Mouse (Mus musculus) neural tube, embryonic 13.5 days (tissue): ENCODE results near the gene Myo9a. TPM values are rescaled to one million over a fixed set of nuclear protein-coding genes. Genes with fewer than 3 reads are reported as not detected.

Experiments
- ATAC-seq: fragments of 200-750 bp; cut with Nextera tagmentation; 2 replicates; pipeline ENCODE4 v1.8.0; 2017; ENCODE audit warnings: low read depth, mild to moderate bottlenecking, moderate TSS enrichment, moderate library complexity
- H3K27ac ChIP-seq: fragments of 300-500 bp; sonication (generic); replicated peaks from 2 replicates; pipeline ENCODE4 v1.5.1; 2015; ENCODE audit warnings: moderate library complexity, mild to moderate bottlenecking, inconsistent platforms
- H3K27me3 ChIP-seq: fragments of 300-500 bp; sonication (generic); 2 replicates; pipeline ENCODE4 v1.6.1; 2015; ENCODE audit warnings: mild to moderate bottlenecking, inconsistent platforms
- H3K36me3 ChIP-seq: fragments of 300-500 bp; sonication (generic); 2 replicates; pipeline ENCODE4 v1.6.1; 2015; ENCODE audit warnings: mild to moderate bottlenecking, inconsistent platforms
- H3K4me1 ChIP-seq: fragments of 300-500 bp; sonication (generic); replicated peaks from 2 replicates; pipeline ENCODE4 v1.6.1; 2015; ENCODE audit warnings: inconsistent platforms
- H3K4me2 ChIP-seq: fragments of 300-500 bp; sonication (generic); 2 replicates; pipeline ENCODE4 v1.6.1; 2015; ENCODE audit warnings: inconsistent platforms, mild to moderate bottlenecking, moderate library complexity
- H3K4me3 ChIP-seq: fragments of 300-500 bp; sonication (generic); 2 replicates; pipeline ENCODE4 v1.5.1; 2015; ENCODE audit warnings: mild to moderate bottlenecking, inconsistent platforms
- H3K9ac ChIP-seq: fragments of 300-500 bp; sonication (generic); 2 replicates; pipeline ENCODE4 v1.6.1; 2015; ENCODE audit warnings: moderate library complexity, mild to moderate bottlenecking, inconsistent platforms
- H3K9me3 ChIP-seq: fragments of 300-500 bp; sonication (generic); 2 replicates; pipeline ENCODE4 v1.6.1; 2016; ENCODE audit warnings: inconsistent platforms
- WGBS: fragments of 180-500 bp; shearing (Covaris S2); methylation state at CpG from one replicate; pipeline ENCODE4 v1.1.7; 2015; 5-methylcytosine and 5-hydroxymethylcytosine counted together
- polyA plus RNA-seq: library from polyadenylated mRNA; unstranded; fragments of >200 nt; fragmentation: Nextera tagmentation; extraction: Ambion mirVana; gene quantifications from 2 replicates; pipeline ENCODE4 v1.2.1, GENCODE M21; 2015

Myo9a gene
- polyA plus RNA-seq = 23.4 and 26.4 TPM in 2 replicates

- Histone ChIP-seq H3K4me3 (peak within 1 kb of the TSS; percentile 96), H3K36me3 (no peaks in the 10 kb centered on the region), H3K4me1 (peaks cover 19% of the 10 kb centered on the region), H3K9ac (peak within 1 kb of the TSS; percentile 93), H3K27me3 (no peaks in the 10 kb centered on the region), H3K4me2 (peak within 1 kb of the TSS; percentile 76), H3K27ac (peak within 1 kb of the TSS; percentile 95), H3K9me3 (no peaks in the 10 kb centered on the region)
- ATAC-seq = peak; percentile 95
- WGBS = under 1% methylated on average over 57 of the region's 59 CpGs
Observed at GRCm38 (mm10) chr9:59750267-59751065, at the start of gene Myo9a, which contains the start of gene Senp8. Gene Myo9a, plus strand, starts transcription at chr9:59750896. Gene Senp8, minus strand, starts transcription at chr9:59750710.

- no peaks in the 10 kb centered on the region for H3K4me1 ChIP-seq
- no peak for ATAC-seq
- 84% methylated on average over 7 of the region's 7 CpGs for WGBS
- no peak overlapping the region for H3K9ac ChIP-seq
- no peak overlapping the region for H3K4me2 ChIP-seq
- H3K4me3 ChIP-seq = no peak overlapping the region
- no peaks in the 10 kb centered on the region for H3K27me3 ChIP-seq
- H3K27ac ChIP-seq = no peak overlapping the region
- no peaks in the 10 kb centered on the region for H3K9me3 ChIP-seq
- no peaks in the 10 kb centered on the region for H3K36me3 ChIP-seq
Observed at GRCm38 (mm10) chr9:59701094-59701493, 49.6 kb upstream of the Myo9a start.

GRCm38 (mm10) chr9:59703099-59703498 is 47.6 kb upstream of the Myo9a start:
- H3K27ac ChIP-seq = no peak overlapping the region
- 71% methylated on average over 6 of the region's 6 CpGs for WGBS
- no peak for ATAC-seq

GRCm38 (mm10) chr9:59706850-59707825 is 43.6 kb upstream of the Myo9a start:
- 63% methylated on average over 10 of the region's 10 CpGs for WGBS

More at GRCm38 (mm10) chr9:59703099-59703498, 47.6 kb upstream of the Myo9a start:
- H3K4me2 ChIP-seq = no peak overlapping the region
- no peaks in the 10 kb centered on the region for H3K27me3 ChIP-seq
- no peak overlapping the region for H3K4me3 ChIP-seq
- H3K4me1 ChIP-seq = no peaks in the 10 kb centered on the region
- no peaks in the 10 kb centered on the region for H3K36me3 ChIP-seq
- H3K9ac ChIP-seq = no peak overlapping the region
- H3K9me3 ChIP-seq = no peaks in the 10 kb centered on the region

GRCm38 (mm10) chr9:59709225-59709624 is 41.5 kb upstream of the Myo9a start:
- Histone ChIP-seq H3K9ac (no peak overlapping the region), H3K4me2 (no peak overlapping the region), H3K9me3 (no peaks in the 10 kb centered on the region), H3K4me1 (no peaks in the 10 kb centered on the region), H3K36me3 (no peaks in the 10 kb centered on the region), H3K27ac (no peak overlapping the region), H3K27me3 (no peaks in the 10 kb centered on the region), H3K4me3 (no peak overlapping the region)
- ATAC-seq = no peak
- 80% methylated on average over 3 of the region's 3 CpGs for WGBS

More at GRCm38 (mm10) chr9:59706850-59707825, 43.6 kb upstream of the Myo9a start:
- H3K4me1 ChIP-seq = no peaks in the 10 kb centered on the region
- H3K9me3 ChIP-seq = no peaks in the 10 kb centered on the region
- H3K27me3 ChIP-seq = no peaks in the 10 kb centered on the region
- H3K4me3 ChIP-seq = no peak overlapping the region
- ATAC-seq = no peak
- H3K27ac ChIP-seq = no peak overlapping the region
- no peak overlapping the region for H3K4me2 ChIP-seq
- no peak overlapping the region for H3K9ac ChIP-seq
- no peaks in the 10 kb centered on the region for H3K36me3 ChIP-seq

- H3K4me1 ChIP-seq = no peaks in the 10 kb centered on the region
- H3K27me3 ChIP-seq = no peaks in the 10 kb centered on the region
- H3K4me2 ChIP-seq = no peak overlapping the region
- H3K27ac ChIP-seq = no peak overlapping the region
- ATAC-seq = no peak
- 80% methylated on average over 7 of the region's 7 CpGs for whole genome bisulfite sequencing
- no peaks in the 10 kb centered on the region for H3K36me3 ChIP-seq
- no peak overlapping the region for H3K9ac ChIP-seq
- no peaks in the 10 kb centered on the region for H3K9me3 ChIP-seq
- H3K4me3 ChIP-seq = no peak overlapping the region
Observed at GRCm38 (mm10) chr9:59716275-59716898, 34.3 kb upstream of the Myo9a start.

GRCm38 (mm10) chr9:59718237-59718636 is 32.5 kb upstream of the Myo9a start:
- H3K27ac ChIP-seq = no peak overlapping the region
- H3K36me3 ChIP-seq = no peaks in the 10 kb centered on the region
- H3K9ac ChIP-seq = no peak overlapping the region
- peaks cover 3% of the 10 kb centered on the region for H3K4me1 ChIP-seq
- WGBS = 84% methylated on average over 4 of the region's 4 CpGs
- ATAC-seq = no peak
- H3K4me3 ChIP-seq = no peak overlapping the region
- H3K27me3 ChIP-seq = 0 out of 2 replicates have a peak, but pooled peaks cover 7% of the 10 kb centered on the region
- H3K9me3 ChIP-seq = no peaks in the 10 kb centered on the region
- H3K4me2 ChIP-seq = no peak overlapping the region

DNA sequence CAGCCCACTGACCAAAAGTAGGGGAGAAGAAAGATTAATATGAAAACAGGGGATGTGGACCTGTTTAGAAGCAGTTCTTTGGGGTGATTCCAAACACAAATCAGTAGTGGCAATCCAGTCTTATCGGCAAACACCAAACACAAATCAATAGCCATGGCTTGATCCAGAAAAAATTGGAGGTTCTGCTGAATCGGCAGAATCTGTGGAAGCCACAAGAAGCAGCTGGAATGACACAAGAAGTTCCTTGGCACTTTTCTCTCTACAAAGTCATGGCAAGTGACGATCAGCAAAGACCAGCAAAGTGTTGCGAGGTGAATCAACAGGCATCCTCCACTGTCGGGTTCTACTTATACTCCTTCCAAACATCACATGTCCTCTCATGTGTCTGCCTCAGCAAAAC is 29.6 kb upstream of the Myo9a start:
- no peaks in the 10 kb centered on the region for H3K36me3 ChIP-seq
- no peak for ATAC-seq
- WGBS = 83% methylated on average over 5 of the region's 5 CpGs

DNA sequence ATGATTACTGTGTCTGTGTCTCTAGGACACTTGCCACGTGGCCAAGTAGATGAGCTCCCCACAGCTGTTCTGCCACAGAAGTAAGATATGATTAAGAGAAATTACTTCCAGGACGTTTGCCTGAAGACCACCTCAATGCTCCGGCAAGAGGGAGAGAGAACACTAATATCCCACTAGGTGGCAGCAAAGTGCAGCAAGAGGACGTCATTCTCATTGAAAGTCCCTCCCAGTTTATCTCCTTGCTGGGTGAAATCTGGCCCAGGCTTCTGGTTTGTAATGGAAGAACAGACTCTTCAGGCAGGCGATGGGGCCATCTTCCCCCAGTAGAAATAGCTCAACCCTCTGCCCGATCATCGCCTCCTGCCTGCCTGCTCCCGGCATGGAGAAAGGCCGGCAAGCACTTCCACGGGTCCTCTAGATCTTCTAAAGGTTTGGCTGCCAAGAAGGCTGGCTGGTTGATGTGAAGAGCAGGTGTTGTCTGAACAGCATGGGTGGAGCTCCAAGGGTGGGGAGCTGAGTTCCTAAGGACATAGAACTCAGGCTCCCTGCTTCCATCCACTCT is 27.5 kb upstream of the Myo9a start:
- 0 out of 2 replicates have a peak, but pooled peaks have one; percentile 32 for ATAC-seq
- Histone ChIP-seq H3K27ac (no peak overlapping the region), H3K4me3 (no peak overlapping the region), H3K4me1 (peaks cover 13% of the 10 kb centered on the region), H3K4me2 (peak overlapping the region; percentile 41), H3K36me3 (no peaks in the 10 kb centered on the region), H3K27me3 (0 out of 2 replicates have a peak, but pooled peaks cover 7% of the 10 kb centered on the region), H3K9ac (peak overlapping the region; percentile 56; the same call in 1 of the 2 replicates), H3K9me3 (no peaks in the 10 kb centered on the region)
- 15% methylated on average over 10 of the region's 10 CpGs for WGBS

More for the DNA sequence above, 29.6 kb upstream of the Myo9a start:
- Histone ChIP-seq H3K27ac (no peak overlapping the region), H3K4me2 (no peak overlapping the region), H3K27me3 (0 out of 2 replicates have a peak, but pooled peaks cover 7% of the 10 kb centered on the region), H3K4me1 (peaks cover 13% of the 10 kb centered on the region), H3K4me3 (no peak overlapping the region), H3K9me3 (no peaks in the 10 kb centered on the region), H3K9ac (no peak overlapping the region)

GRCm38 (mm10) chr9:59723791-59724442 is 26.8 kb upstream of the Myo9a start:
- 66% methylated on average over 8 of the region's 8 CpGs for WGBS
- Histone ChIP-seq H3K9ac (no peak overlapping the region), H3K27me3 (0 out of 2 replicates have a peak, but pooled peaks cover 7% of the 10 kb centered on the region), H3K4me1 (peaks cover 13% of the 10 kb centered on the region), H3K9me3 (no peaks in the 10 kb centered on the region), H3K27ac (no peak overlapping the region), H3K4me2 (no peak overlapping the region), H3K36me3 (no peaks in the 10 kb centered on the region), H3K4me3 (no peak overlapping the region)
- ATAC-seq = no peak

- WGBS = 75% methylated on average over 10 of the region's 10 CpGs
Observed at GRCm38 (mm10) chr9:59725515-59725914, 25.2 kb upstream of the Myo9a start.

More at GRCm38 (mm10) chr9:59725515-59725914, 25.2 kb upstream of the Myo9a start:
- Histone ChIP-seq H3K4me1 (peaks cover 13% of the 10 kb centered on the region), H3K4me2 (no peak overlapping the region), H3K27ac (no peak overlapping the region), H3K9me3 (no peaks in the 10 kb centered on the region), H3K36me3 (no peaks in the 10 kb centered on the region), H3K4me3 (no peak overlapping the region), H3K27me3 (0 out of 2 replicates have a peak, but pooled peaks cover 7% of the 10 kb centered on the region), H3K9ac (no peak overlapping the region)
- no peak for ATAC-seq
